Mouse (Mus musculus) heart, embryonic 13.5 days (tissue): ENCODE measurements around the gene Klf6. TPM values are rescaled to one million over a fixed set of nuclear protein-coding genes. Genes with fewer than 3 reads are reported as not detected.

Experiments
- ATAC-seq: fragments of 200-750 bp; cut with Nextera tagmentation; 2 replicates; pipeline ENCODE4 v1.8.0; 2017; ENCODE audit warnings: moderate TSS enrichment; ENCODE audit not compliant: insufficient number of reproducible peaks, low FRiP score, low TSS enrichment; ENCODE audit errors: extremely low read depth
- H3K27ac ChIP-seq: fragments of 300-500 bp; sonication (generic); replicated peaks from 2 replicates; pipeline ENCODE4 v1.5.1; 2015; ENCODE audit warnings: moderate library complexity, mild to moderate bottlenecking, inconsistent platforms
- H3K27me3 ChIP-seq: fragments of 300-500 bp; sonication (generic); replicated peaks from 2 replicates; pipeline ENCODE4 v1.6.1; 2015; ENCODE audit warnings: mild to moderate bottlenecking, inconsistent platforms
- H3K36me3 ChIP-seq: fragments of 300-500 bp; sonication (generic); 2 replicates; pipeline ENCODE4 v1.6.1; 2015; ENCODE audit warnings: mild to moderate bottlenecking, inconsistent platforms
- H3K4me1 ChIP-seq: fragments of 300-500 bp; sonication (generic); 2 replicates; pipeline ENCODE4 v1.6.1; 2015; ENCODE audit warnings: inconsistent platforms
- H3K4me2 ChIP-seq: fragments of 300-500 bp; sonication (generic); 2 replicates; pipeline ENCODE4 v1.6.1; 2015; ENCODE audit warnings: inconsistent platforms, mild to moderate bottlenecking, moderate library complexity
- H3K4me3 ChIP-seq: fragments of 300-500 bp; sonication (generic); 2 replicates; pipeline ENCODE4 v1.5.1; 2015; ENCODE audit warnings: moderate library complexity, mild to moderate bottlenecking, inconsistent platforms
- H3K9ac ChIP-seq: fragments of 300-500 bp; sonication (generic); 2 replicates; pipeline ENCODE4 v1.6.1; 2015; ENCODE audit warnings: inconsistent platforms, mild to moderate bottlenecking, moderate library complexity
- H3K9me3 ChIP-seq: fragments of 300-500 bp; sonication (generic); 2 replicates; pipeline ENCODE4 v1.6.1; 2016; ENCODE audit warnings: inconsistent platforms
- WGBS: fragments of 180-500 bp; shearing (Covaris S2); methylation state at CpG from one replicate; pipeline ENCODE4 v1.1.7; 2015; ENCODE audit warnings: mixed read lengths; 5-methylcytosine and 5-hydroxymethylcytosine counted together
- polyA plus RNA-seq: library from polyadenylated mRNA; unstranded; fragments of >200 nt; fragmentation: Nextera tagmentation; extraction: Ambion mirVana; gene quantifications from 2 replicates; pipeline ENCODE4 v1.2.1, GENCODE M21; 2015

Gene Klf6
- polyA plus RNA-seq, 1 experiment from 2014 or later = 63.8 TPM

DNA sequence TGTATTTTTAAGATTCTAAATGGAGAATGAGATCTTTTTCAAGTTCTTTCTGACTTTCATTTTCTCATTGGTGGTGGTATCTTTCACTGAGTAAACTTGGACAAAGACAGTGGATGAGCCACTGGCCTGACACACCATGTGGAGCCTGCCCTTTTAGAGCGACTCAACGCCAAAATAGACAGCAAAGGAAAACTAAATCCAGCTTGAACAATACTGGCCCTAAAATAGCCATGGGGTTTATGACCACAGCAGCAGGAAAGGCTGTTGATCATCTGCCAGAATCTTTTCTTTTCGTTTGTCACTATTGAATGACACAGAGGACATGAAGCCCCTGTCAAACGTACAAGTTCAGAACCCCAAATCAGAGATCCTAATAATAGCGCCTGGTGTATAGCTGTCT is 18.4 kb upstream of the Klf6 start:
- H3K4me2 ChIP-seq = no peak overlapping the region
- H3K9ac ChIP-seq = no peak overlapping the region
- no peak overlapping the region for H3K4me3 ChIP-seq
- no peak for ATAC-seq
- no peaks in the 10 kb centered on the region for H3K9me3 ChIP-seq
- no peaks in the 10 kb centered on the region for H3K36me3 ChIP-seq
- 42% methylated on average over 5 of the region's 5 CpGs for WGBS
- no peaks in the 10 kb centered on the region for H3K27me3 ChIP-seq
- H3K27ac ChIP-seq = peak overlapping the region; percentile 53
- peaks cover 36% of the 10 kb centered on the region for H3K4me1 ChIP-seq

DNA sequence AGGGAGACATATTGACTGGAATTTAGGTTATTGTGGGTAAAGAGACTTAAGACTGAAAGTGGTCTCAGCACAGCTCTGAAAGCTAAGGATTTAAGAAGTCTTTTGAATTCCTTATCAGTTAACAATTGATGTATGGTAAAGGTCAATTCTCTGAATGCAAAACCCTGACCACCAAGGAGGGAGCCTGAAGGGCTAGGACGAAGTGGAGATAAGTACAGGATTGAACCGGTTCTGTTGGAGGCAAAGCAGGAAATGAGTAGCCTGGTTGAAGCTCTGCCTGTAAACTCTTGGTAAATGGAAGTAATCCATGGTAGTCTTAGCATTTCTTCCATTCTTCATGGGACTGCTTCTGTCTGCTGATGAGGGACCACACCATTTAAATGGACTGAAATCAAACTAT is 17.5 kb upstream of the Klf6 start:
- no peaks in the 10 kb centered on the region for H3K9me3 ChIP-seq
- ATAC-seq = no peak
- no peak overlapping the region for H3K9ac ChIP-seq
- no peak overlapping the region for H3K4me3 ChIP-seq
- H3K27me3 ChIP-seq = no peaks in the 10 kb centered on the region
- H3K36me3 ChIP-seq = no peaks in the 10 kb centered on the region
- peaks cover 36% of the 10 kb centered on the region for H3K4me1 ChIP-seq
- no peak overlapping the region for H3K4me2 ChIP-seq
- WGBS = 16% methylated on average over 2 of the region's 2 CpGs
- H3K27ac ChIP-seq = no peak overlapping the region

DNA sequence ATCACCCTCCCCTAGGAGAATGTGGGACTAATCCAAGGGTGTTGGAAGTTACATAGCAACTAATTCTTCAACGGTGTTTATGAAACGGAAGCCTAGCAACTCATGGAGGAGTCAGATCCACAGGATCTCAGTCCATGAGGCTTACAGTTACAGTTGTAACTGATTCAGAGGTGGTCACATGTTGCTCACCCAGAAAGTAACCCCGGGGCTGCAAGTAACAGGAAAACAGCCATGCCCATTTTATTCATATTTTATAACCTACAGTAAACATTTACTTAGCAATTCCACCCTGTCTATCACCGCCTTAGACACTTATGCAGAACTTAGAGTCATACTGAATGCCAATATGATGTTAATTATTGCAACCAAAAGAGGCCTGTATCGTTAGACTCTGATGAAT is 16.9 kb upstream of the Klf6 start:
- Histone ChIP-seq H3K27me3 (no peaks in the 10 kb centered on the region), H3K36me3 (no peaks in the 10 kb centered on the region), H3K4me3 (no peak overlapping the region), H3K27ac (no peak overlapping the region), H3K4me2 (no peak overlapping the region), H3K9me3 (no peaks in the 10 kb centered on the region), H3K9ac (no peak overlapping the region), H3K4me1 (peaks cover 36% of the 10 kb centered on the region)
- ATAC-seq = no peak
- 80% methylated on average over 5 of the region's 5 CpGs for WGBS

DNA sequence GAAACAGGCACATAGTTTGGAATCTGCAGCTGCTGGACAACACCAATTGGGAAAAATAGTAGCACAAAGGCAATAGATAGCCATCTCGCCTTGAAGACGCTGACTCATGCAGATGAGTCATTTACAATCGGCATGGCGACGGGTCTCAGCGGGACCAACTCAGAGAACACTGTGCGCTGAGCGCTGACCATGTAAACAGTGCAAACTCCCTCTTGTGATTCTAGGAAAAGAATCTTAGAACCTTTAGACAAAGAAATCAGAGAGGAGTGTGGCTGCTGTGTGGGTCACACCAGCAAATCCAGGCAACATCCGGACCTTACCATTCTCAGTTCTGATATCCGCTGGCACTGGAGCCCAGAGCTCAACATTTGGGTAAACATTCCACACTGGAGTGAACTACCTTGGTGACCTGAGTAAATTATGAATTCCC is 16.1 kb upstream of the Klf6 start:
- Histone ChIP-seq H3K9me3 (no peaks in the 10 kb centered on the region), H3K4me3 (no peak overlapping the region; the same call in 1 of the 2 replicates), H3K4me2 (peak overlapping the region; percentile 49), H3K9ac (0 out of 2 replicates have a peak overlapping the region, but pooled peaks have one; percentile 10), H3K27me3 (no peaks in the 10 kb centered on the region), H3K4me1 (peaks cover 36% of the 10 kb centered on the region), H3K36me3 (no peaks in the 10 kb centered on the region), H3K27ac (peak overlapping the region; percentile 62)
- ATAC-seq = no peak
- 39% methylated on average over 10 of the region's 10 CpGs for WGBS

DNA sequence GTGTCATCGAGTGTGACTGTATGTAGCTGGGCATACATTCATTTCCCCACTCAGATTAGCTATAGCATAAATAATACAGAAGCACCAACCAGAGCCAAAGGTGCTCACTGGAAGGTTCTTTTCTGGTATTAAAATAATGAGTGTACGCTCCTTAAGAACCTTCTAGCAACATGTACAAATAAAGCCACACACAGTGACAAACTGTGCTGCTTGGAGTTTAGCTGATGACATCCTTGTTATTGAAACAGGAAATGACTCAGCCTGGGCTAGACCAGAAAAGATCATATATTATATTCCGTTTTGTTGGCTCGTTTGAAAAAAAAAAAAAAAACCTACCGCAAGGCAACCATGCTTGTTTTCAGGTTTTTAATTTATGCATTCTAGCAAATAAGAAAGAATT is 15.7 kb upstream of the Klf6 start:
- Histone ChIP-seq H3K4me2 (peak overlapping the region; percentile 49), H3K27me3 (no peaks in the 10 kb centered on the region), H3K27ac (peak overlapping the region; percentile 62), H3K4me3 (no peak overlapping the region), H3K36me3 (no peaks in the 10 kb centered on the region), H3K9ac (0 out of 2 replicates have a peak overlapping the region, but pooled peaks have one; percentile 10), H3K9me3 (no peaks in the 10 kb centered on the region), H3K4me1 (peaks cover 36% of the 10 kb centered on the region)
- WGBS = 59% methylated on average over 5 of the region's 5 CpGs
- no peak for ATAC-seq

DNA sequence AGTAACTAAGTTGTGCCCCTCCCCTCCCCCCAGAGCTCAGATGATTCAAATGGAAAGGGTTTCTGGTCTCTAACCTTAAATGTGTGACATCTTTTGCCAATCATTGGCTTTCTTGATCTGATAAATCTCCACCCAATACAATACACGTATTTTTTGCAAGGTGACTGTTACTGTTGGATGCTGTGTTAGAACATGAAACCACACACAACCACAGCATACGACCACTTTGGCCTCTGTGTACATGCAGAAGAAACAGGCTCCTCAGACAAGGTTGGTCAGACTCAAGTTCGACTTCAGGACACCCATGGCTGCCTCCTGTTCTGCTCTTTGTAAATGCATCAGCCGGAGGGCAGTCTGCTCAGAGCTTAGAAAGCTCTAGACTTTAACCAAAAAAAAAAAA is 14.4 kb upstream of the Klf6 start:
- Histone ChIP-seq H3K4me2 (no peak overlapping the region), H3K27ac (no peak overlapping the region), H3K9ac (no peak overlapping the region), H3K4me3 (no peak overlapping the region), H3K9me3 (no peaks in the 10 kb centered on the region), H3K27me3 (no peaks in the 10 kb centered on the region), H3K36me3 (no peaks in the 10 kb centered on the region), H3K4me1 (peaks cover 30% of the 10 kb centered on the region)
- 74% methylated on average over 4 of the region's 4 CpGs for WGBS
- no peak for ATAC-seq

DNA sequence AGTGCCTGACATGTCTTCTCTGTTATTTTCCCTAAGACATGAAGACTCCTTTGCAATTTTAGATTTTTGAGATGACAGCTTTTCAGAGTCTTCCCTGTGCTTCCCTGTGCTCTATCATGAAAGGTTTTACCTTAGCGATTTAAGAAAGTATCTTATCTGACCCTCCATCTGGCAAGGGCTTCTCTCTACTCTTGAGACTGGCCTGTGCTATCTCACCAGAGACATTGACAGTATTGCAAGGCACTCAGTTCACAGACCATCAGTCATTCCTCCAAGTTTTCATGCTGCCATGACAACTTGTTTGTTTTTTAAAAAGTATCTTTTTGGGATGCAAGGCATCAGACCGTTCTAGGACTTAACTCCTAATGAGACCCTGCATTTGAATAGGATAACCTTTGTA is 13.5 kb upstream of the Klf6 start:
- H3K9ac ChIP-seq = no peak overlapping the region
- WGBS = 25% methylated on average over 2 of the region's 2 CpGs
- no peaks in the 10 kb centered on the region for H3K27me3 ChIP-seq
- no peak overlapping the region for H3K4me2 ChIP-seq
- no peak overlapping the region for H3K4me3 ChIP-seq
- no peaks in the 10 kb centered on the region for H3K9me3 ChIP-seq
- H3K4me1 ChIP-seq = peaks cover 25% of the 10 kb centered on the region
- no peaks in the 10 kb centered on the region for H3K36me3 ChIP-seq
- H3K27ac ChIP-seq = no peak overlapping the region
- ATAC-seq = no peak

DNA sequence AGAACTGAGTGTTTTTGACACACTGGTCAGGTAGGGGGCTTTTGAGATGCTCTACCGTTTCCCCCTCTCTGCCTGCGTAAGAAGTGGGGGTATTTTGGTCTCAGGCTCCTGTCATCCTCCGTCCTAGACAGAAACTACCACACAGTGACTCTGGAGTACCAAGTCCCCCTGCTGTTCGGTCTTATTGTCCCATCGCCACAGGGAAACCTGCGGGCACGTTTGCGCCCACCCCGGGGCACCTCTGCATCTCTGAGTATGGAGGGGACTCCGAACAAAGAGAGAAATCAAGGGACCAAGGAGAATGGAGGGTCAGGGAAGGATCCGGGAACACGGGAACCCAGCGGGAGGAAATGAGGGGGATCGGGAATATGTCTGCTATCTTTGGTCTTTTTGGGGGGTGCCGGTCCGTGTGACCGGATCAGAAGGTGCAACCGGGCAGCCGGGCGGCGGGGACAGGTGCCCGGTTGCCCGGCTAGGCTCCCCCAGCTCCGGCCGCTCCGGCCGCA is 578 bp upstream of the Klf6 start:
- Histone ChIP-seq H3K4me3 (peak overlapping the region; percentile 67), H3K9ac (peak overlapping the region; percentile 88), H3K4me2 (peak overlapping the region; percentile 71), H3K4me1 (peaks cover 21% of the 10 kb centered on the region), H3K9me3 (no peaks in the 10 kb centered on the region), H3K27me3 (no peaks in the 10 kb centered on the region), H3K36me3 (peaks cover 12% of the 10 kb centered on the region), H3K27ac (peak overlapping the region; percentile 97)
- under 1% methylated on average over 27 of the region's 27 CpGs for WGBS
- ATAC-seq = peak; percentile 7; the same call in 1 of the 2 replicates

DNA sequence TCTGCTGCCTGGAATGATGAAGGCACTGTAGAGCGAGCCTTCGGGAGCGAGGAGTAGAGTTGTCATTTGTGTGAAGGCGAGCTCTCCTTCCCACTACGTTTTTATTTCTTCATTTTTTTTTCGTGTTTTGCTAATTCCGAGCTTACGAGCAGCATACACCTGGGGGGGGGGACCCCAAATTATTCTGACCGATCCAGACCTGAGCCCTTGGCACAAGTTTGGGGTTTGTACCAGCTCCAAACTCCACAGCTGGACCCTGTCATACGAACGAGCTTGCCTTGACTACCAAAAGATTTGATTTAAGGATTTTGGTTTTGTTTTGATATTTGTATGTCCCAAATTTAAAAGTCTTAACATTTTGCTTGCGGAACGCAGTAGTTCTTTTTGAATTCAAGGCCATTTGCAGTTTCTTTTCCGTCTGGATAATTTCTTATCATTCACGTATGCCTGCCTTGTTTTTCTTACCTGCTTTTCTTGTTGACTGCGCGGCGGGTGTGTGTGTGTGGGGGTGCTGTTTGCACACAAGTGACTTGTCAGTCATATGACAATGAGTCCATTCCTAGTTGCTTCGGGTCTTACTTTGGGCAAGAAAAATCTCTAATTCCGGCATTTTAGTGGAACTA is 832 bp downstream of the Klf6 start:
- WGBS = 0% methylated on average over 20 of the region's 20 CpGs
- no peaks in the 10 kb centered on the region for H3K9me3 ChIP-seq

DNA sequence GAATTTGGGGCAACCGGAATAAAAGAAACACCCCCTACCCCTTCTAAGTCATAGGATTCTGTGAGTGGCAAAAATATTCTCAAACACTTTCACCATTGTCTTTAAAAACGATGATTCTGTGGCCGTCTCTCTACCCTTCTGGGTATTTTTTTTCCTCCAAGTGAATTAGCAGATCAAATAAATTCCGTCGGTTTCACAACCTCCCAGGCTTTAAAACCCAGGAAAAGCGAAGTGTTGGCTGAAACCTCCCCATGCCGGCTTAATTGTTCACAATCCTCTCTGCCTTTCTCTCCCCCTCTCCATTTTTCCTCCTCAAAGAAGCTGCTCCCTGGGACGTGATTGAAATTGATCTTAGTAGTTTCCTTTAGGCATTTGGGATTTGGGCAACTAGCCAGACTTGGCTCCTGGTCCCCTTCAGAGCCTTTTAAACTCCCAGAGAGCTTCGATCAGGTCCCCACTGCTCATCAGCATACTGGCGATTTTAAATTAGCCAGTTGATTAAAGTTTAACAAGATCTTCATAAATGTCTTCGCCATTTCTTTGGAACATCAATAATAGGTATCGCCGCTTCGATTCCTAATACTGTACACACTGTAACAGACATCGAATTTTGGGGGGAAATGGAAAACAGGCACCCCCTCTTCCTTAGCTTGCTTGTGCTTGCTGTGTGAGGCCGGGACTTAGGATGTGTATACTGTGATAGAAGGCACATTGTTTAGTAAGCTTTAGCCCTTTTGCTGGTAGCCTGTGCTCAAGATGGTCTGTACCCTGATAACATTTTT is 1.5 kb downstream of the Klf6 start:
- WGBS = 2% methylated on average over 16 of the region's 16 CpGs
- Histone ChIP-seq H3K36me3 (peaks cover 33% of the 10 kb centered on the region), H3K9ac (peak overlapping the region; percentile 98), H3K9me3 (no peaks in the 10 kb centered on the region), H3K27me3 (no peaks in the 10 kb centered on the region), H3K27ac (peak overlapping the region; percentile 99), H3K4me2 (peak overlapping the region; percentile 82), H3K4me3 (peak overlapping the region; percentile 81), H3K4me1 (peaks cover 39% of the 10 kb centered on the region)
- ATAC-seq = no peak

More for the DNA sequence above, 832 bp downstream of the Klf6 start:
- peaks cover 35% of the 10 kb centered on the region for H3K4me1 ChIP-seq
- no peak for ATAC-seq
- peaks cover 26% of the 10 kb centered on the region for H3K36me3 ChIP-seq
- H3K27me3 ChIP-seq = no peaks in the 10 kb centered on the region
- peak overlapping the region; percentile 98 for H3K9ac ChIP-seq
- peak overlapping the region; percentile 81 for H3K4me3 ChIP-seq
- H3K27ac ChIP-seq = peak overlapping the region; percentile 99
- peak overlapping the region; percentile 82 for H3K4me2 ChIP-seq

DNA sequence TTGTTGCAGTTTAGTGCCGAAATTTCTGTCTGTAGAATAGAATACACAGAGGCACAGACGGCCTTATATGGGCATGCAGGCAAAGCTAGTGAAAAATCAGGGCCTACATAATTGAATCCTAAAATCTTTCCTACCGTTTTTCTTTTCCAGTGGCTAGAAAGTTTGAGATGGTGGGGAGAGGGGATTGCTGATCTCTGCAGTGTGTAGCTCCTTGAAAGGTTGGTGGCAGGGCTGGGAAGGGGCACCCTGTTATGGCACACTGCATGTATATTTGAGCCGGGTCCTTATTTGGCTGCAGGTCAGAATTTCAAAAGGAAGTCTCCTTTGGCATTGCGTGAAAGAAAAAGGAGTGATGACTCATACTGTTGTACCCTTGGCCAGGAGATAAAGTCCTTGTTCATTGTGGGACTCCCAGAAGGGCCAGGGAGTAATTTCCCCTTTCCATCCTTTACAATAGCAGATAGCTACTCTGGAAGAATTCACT is 2.2 kb downstream of the Klf6 start:
- Histone ChIP-seq H3K36me3 (peaks cover 39% of the 10 kb centered on the region), H3K4me2 (peak overlapping the region; percentile 82), H3K27me3 (no peaks in the 10 kb centered on the region), H3K27ac (peak overlapping the region; percentile 99), H3K4me1 (peaks cover 46% of the 10 kb centered on the region), H3K9ac (peak overlapping the region; percentile 98), H3K9me3 (no peaks in the 10 kb centered on the region), H3K4me3 (peak overlapping the region; percentile 81)
- ATAC-seq = 0 out of 2 replicates have a peak, but pooled peaks have one; percentile 9
- 0% methylated on average over 5 of the region's 5 CpGs for WGBS
